Mouse (Mus musculus): ENCODE measurements around the gene Cx3cr1.

DNA sequence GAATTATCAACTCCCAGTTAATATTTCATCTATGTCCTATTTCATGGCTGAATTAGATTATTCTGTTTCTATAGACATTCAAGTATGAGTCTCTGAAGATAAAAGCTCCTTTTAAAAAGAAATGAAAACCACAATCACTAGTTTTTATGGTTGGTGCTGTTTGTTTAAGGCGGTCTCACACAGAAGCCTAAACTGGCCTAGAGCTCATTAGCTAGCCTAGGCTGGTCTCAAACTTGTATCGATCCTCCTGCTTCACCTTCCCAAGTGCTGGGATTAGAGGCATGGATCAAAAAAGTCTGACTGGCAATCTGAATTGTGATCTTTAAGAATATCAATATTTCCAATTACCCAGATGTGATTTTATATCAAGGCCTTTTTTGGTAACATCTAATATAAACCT lies 2.1 kb downstream of the Cx3cr1 start:
- TF ChIP-seq CTCF (IDR thresholded peaks at IDR 0.05; ENCODE audit: insufficient read depth, low read length) (no peak), POLR2A (IDR thresholded peaks at IDR 0.05; ENCODE audit: borderline replicate concordance, extremely low read depth, low read depth, low read length) (no peak)

All from lung, adult 2 months (tissue).